Mouse (Mus musculus): Measurements from ENCODE around the gene Cc2d2a.

DNA sequence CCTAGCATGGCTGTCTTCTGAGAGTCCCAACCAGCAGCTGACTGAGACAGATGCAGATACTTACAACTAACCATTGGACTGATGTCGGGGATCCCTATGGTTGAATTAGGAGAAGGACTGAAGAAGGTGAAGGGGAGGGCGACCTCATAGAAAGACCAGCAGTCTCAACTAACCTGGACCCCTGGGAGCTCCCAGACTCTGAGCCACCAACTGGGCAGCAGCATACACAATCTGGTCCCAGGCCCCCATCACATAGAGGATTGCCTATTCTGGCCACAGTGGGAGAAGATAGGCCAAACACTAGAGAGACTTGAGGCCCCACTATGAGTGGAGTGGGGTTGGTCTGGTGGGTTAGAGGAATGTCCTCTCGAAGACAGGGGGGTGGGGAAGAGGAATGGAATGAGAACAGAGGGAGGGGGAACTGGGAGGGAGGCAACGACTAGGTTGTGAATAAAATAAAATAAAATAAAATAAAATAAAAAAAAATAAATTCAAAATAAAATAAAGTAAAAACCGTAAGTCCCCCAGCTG, 28.0 kb upstream of the Cc2d2a start:
- TF ChIP-seq RCOR1 (IDR thresholded peaks at IDR 0.05; ENCODE audit: low read depth, low read length) (no peak), USF1 (IDR thresholded peaks at IDR 0.05; ENCODE audit: low read depth, low read length) (no peak), POLR2A (IDR thresholded peaks at IDR 0.05; ENCODE audit: control insufficient read depth in 1 of 2, insufficient read depth in 1 of 2, low read depth in 1 of 2, low read length in 2 of 2, poor library complexity in 1 of 2) (no peak), ZMIZ1 (IDR thresholded peaks at IDR 0.05; ENCODE audit: low read depth, low read length) (no peak), MYC (IDR thresholded peaks at IDR 0.05; ENCODE audit: low read depth, low read length) (no peak), EP300 (IDR thresholded peaks at IDR 0.05; ENCODE audit: low read depth in 1 of 2, low read length in 2 of 2) (no peak), TBP (IDR thresholded peaks at IDR 0.05; ENCODE audit: low read depth, low read length) (no peak), CTCF (IDR thresholded peaks at IDR 0.05 in 2 of 3, conservative IDR thresholded peaks at IDR 0.05 in 1 of 3; ENCODE audit: control insufficient read depth in 1 of 3, insufficient read depth in 1 of 3, low read depth in 2 of 3, low read length in 3 of 3, poor library complexity in 1 of 3, severe bottlenecking in 1 of 3) (no peak), ZC3H11A (IDR thresholded peaks at IDR 0.05; ENCODE audit: low read depth, low read length) (no peak), E2F4 (IDR thresholded peaks at IDR 0.05; ENCODE audit: borderline replicate concordance, low read depth, low read length) (no peak), NRF1 (IDR thresholded peaks at IDR 0.05; ENCODE audit: insufficient read depth, low read depth, low read length, poor library complexity, severe bottlenecking) (no peak), CHD2 (IDR thresholded peaks at IDR 0.05; ENCODE audit: low read length) (no peak)
